Mouse (Mus musculus) urinary bladder, postnatal 36 days (tissue): ENCODE data around the gene Mat2a.
A peak's percentile ranks its signal among the peaks of the same experiment; 100 is the strongest.

Experiments
- DNase-seq, 2 experiments: peaks; one replicate each; pipeline ENCODE4 v3.0.0; 2022; ENCODE audit warnings: low spot score in 2 of 2, mixed read lengths in 1 of 2

Gene Mat2a

DNA sequence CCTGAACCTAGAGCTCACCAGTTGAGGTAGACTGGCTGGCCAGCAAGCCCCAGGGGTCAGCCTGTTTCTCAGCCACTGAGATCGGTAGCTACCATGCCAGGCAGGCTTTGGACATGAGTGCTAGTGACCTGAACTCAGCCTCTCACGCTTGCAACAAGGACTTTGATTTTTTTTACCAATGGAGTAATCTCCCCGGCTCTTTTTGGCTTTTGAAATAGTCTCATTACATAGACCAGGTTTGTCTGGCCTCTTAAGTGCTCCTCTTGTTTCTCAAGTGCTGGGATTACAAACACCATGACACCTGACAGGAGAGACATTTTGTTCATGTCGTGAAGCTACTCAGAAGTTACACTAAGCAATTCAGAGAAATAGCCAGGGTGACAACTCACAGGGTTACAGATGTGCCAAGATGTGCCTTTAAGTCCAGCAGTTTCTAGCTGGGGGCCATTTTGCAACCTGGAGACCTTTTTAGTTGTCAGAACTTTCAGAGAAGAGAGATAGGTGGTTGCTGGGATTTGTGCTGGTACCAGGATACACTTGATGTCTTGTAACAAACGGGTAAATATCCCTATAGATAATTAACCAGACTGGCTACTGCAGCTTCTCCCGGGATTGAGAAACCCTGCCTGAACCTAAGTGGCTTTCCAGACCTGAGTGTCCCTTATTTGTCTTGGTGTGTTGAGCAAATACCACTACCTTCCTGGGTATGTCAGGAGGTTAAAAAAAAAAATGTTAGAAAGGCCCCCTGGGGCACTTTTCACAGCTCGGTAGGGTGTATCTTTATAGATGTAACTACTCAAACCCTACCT is 23.2 kb downstream of the Mat2a start:
- no peak for DNase-seq

DNA sequence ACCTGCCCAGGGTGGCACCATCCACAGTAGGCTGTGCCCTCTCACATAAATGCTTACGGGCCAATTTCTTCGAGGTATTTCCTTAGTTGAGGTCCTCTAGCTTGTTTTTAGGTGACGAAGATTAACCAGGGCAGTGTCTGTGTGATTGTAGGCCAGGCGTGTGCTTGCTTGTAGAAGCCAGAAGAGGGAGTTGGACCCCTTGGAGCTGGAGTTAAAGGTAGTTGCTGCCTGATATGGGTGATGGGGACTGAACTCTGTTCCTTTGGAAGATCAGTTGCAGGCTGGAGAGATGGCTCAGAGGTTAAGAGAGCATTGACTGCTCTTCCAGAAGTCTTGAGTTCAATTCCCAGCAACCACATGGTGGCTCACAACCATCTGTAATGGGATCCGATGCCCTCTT is 24.2 kb downstream of the Mat2a start:
- no peak for DNase-seq

DNA sequence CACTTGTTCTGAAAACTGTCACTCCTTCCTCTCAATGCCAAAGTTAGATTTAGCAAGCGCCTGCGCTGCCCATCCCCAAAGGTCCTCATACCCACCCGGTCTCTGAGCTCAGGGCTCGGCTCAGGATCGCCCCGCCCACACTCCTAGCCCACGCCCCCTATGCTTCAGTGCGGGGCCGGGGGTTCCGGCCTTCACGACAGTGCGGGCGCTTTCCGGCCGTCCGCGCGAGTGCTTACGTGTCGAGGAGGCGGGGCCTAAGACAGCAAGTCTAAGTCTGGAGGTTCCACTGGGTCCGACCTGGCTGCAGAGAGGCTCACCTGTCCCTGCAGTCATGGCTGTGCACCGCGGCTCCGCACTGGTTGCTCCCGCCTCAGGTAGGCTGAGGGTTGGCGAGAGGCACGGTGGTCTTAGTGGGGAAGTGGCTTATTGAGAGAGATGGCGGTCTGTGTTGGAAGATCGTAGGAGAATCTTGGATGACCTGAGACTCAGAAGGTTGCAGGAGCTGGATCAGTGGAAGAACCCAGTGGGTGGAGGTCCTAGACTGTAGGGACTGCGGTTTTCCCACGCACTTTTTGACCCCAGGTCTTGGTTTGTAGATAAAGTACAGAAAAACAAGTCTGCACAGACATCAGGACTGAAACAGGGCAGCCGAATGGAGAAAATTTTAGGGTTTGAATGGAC is 25.1 kb downstream of the Mat2a start, which contains the start of gene Ggcx:
Ggcx (plus strand) TSS at position 233 of the 681 bp plus-strand sequence.
- peak; percentile 94 to 95 for DNase-seq

DNA sequence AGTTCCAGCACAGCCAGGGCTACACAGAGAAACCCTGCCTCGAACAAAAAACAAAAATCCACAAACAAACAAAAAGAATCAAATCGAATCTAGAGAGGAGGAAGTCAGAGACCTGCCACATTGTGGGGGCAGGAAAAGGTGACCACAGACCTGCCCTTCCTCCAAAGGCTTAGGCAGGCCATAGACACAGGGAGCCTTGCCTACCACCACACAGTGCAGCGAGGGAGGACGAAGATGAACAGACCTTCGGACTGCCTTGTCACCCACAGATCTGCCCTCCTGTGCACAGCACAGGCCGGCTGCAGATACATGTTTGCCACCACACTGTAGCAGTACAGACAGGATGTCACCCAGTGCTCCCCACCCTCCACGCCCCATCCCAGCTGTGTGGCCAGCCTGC is 28.8 kb downstream of the Mat2a start:
- DNase-seq: no peak

DNA sequence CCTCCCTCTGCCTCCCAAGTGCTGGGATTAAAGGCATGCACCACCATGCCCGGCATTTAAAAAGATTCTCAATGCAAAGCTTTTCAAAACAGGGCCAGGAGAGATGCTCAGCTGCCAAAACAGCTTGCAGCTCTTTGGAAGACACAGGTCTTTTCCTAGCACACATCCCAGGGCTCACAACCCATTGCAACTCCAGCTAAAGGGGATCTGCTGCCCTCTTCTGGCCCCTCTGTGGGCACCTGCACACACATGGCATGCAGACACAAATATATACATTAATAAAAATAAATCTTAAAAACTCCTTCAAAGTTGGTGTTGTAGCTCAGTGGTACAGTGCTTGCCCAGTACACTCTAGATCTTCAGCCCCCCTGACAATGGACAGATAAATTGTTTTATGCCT is 29.4 kb downstream of the Mat2a start:
- no peak for DNase-seq

DNA sequence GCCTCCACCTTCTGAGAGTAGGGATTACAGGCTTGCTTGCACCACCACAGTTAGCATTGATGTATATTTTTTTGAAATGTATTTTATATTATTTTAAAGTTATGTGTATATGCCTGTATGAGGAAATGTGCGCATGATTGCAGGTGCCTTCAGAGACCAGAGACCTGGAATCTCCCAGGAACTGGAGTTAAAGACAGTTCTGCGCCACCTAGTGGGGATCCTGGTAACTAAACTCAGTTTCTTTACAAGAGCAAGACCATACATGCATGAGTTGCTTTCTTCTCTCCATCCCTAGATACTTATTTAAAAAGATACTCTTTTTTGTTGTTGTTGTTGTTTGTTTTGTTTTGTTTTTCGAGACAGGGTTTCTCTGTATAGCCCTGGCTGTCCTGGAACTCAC is 29.8 kb downstream of the Mat2a start:
- peak; percentile 48 to 57 for DNase-seq

DNA sequence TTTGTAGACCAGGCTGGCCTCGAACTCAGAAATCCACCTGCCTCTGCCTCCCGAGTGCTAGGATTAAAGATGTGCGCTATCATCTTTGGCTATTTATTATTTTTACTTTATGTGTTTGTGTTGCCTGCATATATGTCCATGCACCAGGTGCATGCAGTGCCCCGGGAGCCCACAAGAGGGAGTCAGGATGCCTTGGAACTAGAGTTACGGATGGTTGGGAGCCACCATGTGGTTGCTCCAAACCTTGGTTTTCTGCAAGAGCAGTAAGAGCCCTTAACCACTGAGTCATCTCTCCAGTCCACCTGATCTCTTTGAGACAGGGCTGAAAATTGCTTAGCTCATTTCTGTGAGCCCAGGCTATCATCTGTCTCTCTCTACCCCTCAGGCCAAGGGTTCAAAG is 32.2 kb downstream of the Mat2a start:
- peak; percentile 82 to 85 for DNase-seq

DNA sequence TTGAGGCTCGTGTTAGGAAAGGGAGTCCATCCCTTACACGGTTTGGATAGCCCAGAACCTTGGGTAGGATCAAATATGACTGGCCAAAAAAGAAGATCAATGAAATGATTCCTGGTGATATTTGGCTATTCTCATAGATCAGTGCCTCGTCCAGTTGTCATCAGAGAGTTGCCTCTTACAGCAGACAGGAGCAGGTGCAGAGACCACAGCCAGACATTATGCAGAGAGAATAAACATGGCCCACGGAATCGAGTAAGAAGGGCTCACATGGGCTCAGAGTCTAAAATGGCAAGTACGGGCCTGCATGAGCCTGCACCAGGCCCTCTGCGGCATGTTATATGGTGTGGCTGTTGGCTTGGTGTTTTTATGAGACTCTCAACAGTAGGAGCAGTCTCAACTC is 34.0 kb downstream of the Mat2a start:
- DNase-seq: peak in 1 of 2 experiments; percentile 25

DNA sequence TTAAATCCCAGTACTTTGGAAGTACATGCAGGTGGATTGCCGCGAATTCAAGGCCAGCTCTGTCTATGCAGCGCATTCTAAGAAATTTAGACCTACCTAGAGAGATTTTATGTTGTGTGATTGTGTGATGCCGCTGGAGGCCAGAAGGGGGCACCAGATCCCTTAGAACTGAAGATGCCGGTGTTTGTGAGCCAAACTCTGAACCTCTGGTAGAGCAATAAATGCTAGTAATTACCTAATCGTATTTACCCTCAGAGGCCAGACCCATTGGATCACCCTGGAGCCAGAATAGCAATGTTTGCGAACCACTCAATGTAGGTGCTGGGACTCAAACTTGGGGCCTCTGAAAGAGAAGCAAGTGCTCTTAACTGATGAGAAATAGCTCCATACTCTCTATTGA is 37.5 kb downstream of the Mat2a start:
- peak; percentile 72 to 77 for DNase-seq

DNA sequence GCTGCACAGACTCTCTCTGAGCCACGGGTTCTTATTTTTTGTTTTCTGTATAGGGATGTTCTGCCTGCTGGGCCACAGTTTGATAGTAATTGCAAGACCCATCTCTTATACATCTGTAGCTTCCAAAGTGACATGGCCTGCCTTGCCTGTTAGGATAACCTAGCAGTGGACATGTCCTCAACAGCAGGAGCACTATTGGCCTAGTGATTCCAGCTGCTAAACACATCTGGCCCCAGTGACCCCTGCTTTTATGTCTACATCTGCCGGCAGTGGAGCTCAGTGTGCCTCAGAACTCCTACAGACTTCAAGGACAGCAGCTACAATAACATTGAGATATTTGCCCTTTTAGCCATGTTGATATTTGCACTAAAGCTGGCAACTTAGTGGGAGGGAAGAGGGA is 39.4 kb downstream of the Mat2a start:
- DNase-seq: no peak

DNA sequence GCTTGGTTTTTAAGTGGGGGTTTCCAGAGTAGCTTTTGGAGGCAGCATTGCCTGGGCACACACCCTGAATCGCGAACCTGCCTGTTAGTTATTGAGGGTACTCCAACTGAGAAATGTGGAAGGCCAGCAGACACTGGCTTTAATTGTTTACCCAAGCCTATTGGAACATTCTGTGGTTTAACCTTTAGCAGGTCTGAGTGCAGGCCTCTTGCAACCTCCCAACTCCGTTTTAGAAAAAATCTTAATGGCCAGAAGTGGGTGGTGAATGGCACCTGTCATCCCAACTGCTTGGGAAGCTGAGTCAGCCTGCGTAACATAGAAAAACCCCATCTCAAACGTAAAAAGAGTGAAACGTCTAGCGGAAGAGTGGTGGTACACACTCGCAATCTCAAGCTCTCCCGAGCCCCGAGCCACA is 42.5 kb downstream of the Mat2a start:
- DNase-seq: no peak

DNA sequence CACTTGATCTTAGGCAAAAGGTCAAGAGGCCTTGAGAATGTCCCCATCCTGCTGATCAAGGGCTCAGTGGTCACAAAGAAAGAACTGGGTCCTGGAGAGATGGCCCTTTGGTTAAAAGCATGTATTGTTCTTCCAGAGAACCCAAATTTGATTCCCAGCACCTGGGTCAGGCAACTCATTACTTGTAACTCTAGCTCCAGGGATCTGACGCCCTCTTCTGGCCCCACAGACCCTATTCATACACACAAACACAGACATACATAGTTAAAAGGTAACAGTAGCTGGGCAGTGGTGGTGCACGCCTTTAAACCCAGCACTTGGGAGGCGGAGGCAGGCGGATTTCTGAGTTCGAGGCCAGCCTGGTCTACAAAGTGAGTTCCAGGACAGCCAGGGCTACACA is 47.0 kb downstream of the Mat2a start:
- no peak for DNase-seq

DNA sequence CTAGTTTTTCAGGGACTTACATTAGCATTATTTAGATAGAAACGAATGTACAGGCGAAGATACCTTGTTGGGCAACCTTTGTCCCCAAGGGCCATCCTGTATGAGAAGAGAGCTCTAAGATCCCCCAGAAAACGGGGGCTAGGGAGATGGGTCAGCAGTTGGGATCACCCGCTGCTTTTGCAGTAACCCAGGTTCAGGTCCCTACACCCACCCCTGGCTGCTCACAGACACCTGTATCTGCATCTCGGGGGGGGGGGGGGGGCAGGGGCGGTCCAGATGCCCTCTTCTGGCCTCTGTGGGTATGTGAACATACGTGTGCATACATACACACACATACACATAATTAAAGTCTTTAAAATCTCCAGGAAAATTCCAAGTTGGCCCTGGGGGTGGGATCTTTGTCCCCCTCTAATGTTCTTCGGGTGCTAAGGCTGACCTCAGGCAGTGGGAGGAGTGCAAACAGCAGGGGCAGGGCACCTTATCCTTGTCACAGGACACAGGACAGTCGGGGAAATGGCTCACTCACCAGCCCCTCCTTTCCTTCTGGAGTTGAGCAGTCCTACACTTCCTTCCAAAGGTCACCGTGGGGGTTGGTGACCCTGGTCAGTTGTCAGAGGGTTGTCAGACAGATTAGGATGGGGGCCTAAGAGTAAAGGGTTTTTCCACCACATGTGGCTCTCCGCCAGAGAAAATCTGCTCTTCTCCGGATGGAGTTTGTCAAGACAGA is 48.4 kb downstream of the Mat2a start:
- peak in 1 of 2 experiments; percentile 37 for DNase-seq

DNA sequence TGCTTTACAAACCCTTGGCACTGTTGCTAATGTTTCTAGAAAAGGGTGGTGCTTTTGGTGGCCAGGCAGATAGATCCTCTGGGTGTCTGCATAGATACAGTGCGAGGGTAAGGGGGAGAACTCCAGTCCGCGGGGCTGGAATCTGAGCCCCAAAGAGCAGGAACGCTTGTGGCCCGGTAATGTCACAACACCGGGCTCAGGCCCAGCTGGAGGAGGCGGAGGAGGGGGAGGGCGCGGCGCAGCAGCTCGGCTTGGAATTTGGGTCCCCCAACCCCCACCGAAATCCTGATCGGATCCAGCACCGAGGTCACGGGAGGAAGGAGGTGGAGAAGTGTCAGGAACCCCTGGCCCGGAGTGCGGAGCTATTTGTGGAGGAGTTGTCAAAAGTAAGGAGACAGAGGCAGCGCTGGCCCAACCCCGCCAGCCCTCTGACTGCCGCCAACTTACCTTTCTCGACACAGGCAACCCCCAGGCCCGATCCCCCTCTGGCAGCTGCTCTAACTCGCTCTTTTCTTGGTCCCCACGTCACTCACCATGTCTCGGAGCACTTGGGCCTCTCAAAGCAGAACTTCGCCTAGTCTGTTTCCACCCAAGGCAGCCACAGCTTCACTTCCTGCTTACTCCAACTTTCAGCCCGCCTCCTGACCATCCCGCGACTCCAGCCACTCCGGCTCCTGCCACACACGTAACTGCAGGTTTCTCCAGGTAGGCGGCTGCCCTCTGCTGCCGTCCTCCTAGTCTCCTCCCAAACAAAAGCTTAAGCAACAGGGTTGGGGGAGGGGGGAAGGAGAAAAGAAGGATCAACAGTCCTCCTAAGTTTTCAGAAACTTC is 49.2 kb downstream of the Mat2a start, which contains the start of gene Vamp8:
Vamp8 (minus strand) TSS at position 763 of the 831 bp plus-strand sequence.
- DNase-seq: peak; percentile 79 to 87

DNA sequence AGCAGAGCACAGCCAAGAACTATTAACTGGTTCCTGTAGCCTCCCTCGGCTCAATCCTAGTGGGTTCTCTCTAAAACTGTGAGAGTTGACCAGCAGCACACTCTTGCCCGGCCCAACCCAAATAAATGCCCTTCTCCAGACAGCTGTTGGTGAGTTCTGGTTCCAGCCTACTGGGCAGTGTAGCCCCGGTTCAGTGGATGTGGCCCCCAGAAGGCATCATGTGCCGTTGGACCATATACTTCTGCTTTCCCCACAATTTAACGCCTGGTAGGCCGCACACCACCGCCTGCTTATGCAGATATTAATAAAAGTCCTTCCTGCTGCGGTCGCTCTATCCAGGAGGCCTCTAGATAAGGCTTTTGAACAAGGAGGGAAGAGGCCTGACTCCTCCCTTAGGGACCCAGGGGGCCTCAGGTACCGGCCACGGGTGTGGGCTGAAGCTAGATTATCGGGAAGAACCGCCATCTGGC is 49.9 kb downstream of the Mat2a start:
- DNase-seq: no peak

DNA sequence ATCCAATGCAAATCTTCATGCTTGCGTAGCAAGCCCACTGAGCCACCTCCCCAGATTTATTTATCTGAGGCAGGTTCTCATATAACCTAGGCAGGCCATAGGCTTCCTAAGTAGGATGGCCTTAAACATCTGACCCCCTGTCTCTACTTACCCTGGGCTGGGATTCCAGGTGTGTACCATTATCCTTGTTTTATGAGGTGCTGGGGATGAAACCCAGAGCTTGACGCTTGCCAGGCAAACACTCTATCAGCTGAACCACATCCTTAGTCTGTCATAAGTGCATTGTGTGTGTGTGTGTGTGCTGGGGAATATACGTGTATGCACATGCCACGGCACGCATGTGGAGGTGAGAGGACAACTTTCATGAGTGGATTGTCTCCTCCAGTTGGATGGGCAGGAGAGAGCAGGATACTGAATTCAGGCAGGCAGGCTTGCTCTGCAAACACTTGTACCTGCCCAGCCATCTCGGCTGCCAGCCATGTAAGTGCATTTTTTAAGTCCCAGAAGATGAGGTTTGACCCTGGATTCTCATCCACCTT is 50.5 kb downstream of the Mat2a start:
- DNase-seq: no peak

DNA sequence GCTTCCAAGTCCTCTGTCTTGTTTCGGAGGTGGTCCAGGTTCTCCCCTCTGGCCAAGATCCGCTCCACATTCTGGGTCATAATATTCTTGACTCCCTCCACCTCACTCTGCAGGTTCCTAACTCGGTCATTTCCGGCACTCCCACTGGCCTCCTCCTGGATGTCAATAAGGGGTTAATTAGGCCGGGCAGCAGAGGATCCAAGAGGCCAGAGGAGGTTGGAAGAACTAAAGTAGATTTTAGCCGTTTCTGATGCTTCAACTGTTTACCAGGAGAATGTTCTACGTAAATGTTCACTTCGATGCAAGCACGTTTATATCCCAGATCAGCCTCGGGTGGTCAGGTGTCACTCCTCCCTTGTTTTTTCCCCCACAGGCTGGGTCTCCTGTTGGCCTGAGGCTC is 51.1 kb downstream of the Mat2a start:
- no peak for DNase-seq

DNA sequence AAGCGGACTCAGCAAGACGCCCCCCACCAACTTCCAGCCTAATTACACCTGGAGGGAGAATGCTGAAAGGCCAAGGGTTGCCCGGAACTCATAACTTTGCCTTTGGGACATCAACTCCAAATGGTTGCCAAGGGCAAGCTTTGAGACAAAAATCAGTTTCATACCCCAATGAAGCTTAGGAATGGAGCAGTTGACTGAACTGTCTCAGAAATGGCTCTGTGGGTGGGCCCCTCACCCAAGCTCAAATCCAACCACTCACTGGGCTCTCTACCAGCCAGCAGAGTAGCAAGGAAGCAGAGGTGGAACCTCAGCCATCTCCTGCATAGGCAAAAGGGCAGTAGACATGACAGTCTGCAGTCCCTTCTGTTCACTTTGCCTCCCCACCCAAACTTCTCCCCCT is 51.5 kb downstream of the Mat2a start:
- no peak for DNase-seq

DNA sequence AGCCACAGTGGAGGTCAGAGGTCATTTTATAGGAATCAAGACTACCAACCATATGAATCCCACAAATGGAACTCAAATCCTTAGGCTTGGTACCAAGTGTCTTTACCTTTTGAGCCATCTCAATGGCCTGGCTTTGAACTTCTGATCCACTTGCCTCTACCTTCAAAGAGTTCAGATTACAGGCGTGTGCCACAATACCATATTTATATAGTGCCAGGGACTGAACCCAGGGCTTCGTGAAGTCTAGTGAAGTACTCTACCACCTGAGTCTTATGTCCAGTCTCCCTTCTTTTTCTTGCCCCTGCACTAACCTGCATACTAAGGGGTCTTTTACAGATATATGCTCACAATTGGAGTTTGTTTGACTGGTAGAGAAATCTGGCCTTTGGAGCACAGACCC is 52.8 kb downstream of the Mat2a start:
- no peak for DNase-seq

DNA sequence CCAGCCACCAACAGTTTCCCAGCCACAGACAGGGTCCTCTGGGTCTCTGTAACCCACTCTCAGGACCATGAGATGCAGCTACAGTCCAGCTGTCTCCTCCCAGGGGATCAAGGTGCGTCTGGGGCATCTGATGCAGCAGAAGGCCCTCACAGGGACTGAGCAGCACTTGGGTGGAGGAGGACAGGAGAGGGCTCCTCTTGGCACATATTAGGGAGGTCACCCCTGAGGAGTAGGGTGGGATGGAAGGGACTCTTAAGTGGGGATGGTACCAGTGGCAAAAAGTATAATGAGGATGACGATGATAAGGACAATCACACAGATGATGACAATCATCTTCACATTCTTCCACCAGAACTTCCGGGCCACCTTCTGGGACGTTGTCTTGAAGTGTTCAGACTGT is 54.1 kb downstream of the Mat2a start:
- no peak for DNase-seq

DNA sequence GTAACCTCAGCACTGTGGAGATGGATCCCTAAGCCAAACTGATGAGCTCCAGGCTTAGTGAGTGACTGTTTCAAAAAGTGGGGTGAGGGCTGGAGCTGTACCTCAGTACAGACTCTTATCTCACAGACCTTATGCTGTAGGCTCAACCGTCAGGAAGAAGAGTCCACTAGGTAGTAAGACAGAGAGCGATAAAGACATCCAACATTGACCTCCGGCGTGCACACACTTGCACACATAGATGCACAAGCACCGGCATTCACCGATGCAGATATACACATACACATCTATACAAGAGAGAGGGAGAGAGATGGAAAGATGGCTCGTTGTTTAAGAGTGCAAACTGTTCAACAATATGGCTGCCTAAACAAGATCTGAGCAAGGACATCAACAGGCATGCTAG is 55.4 kb downstream of the Mat2a start:
- DNase-seq: no peak
